7 mouse cellular contexts compared by ENCODE assay signal in the genomic region with DNA sequence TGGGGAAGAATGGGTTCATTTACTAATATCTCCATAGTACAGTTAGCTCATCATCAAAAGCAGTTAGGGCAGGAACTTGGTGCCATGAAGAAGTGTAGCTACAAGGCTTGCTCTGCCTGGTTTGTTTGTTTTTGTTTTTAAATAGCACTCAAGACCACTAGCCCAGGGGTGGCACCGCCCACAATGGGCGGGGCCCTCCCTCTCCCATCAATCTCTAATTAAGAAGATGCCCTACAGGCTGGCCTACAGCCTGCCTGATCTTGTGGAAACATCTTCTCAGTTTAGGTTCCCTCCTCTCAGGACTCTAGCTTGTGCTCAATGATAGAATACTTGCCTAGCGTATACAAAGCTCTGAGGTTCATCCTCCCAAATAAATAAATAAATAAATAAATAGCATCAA. TPM values are rescaled to one million over a fixed set of nuclear protein-coding genes. Genes with fewer than 3 reads are reported as not detected.
DNase-seq lines count a peak whose midpoint lies in the region; ATAC-seq and TF ChIP-seq lines count a peak whose summit lies in the region.

No protein-coding gene starts in this region.

- peak overlapping the region; percentile 33 for H3K4me3 ChIP-seq in C2C12 (ENCODE audit: insufficient read depth, poor library complexity, severe bottlenecking)
- H3K4me3 ChIP-seq in embryonic facial prominence, embryonic 10.5 days, result peak overlapping the region; percentile 86
- H3K4me3 ChIP-seq in intestine, embryonic 14.5 days (ENCODE audit: low read depth, low read length), result peak overlapping the region; percentile 77
- H3K4me3 ChIP-seq in midbrain, postnatal 0 days (ENCODE audit: low read depth, low read length), result peak overlapping the region; percentile 89

- no peak overlapping the region for H3ac ChIP-seq in C2C12 (ENCODE audit: control insufficient read depth, insufficient read length, low read depth)

- H3K27ac ChIP-seq in embryonic facial prominence, embryonic 10.5 days (replicated peaks), result peak overlapping the region; percentile 97
- peak overlapping the region; percentile 81 for H3K27ac ChIP-seq in intestine, embryonic 14.5 days (ENCODE audit: low read depth)
- no peak overlapping the region for H3K27ac ChIP-seq in midbrain, postnatal 0 days (ENCODE audit: low read depth, low read length)

- TF ChIP-seq CTCF in C2C12 (IDR thresholded peaks at IDR 0.05; ENCODE audit: control insufficient read depth, insufficient read depth, insufficient read length), result no peak
- TF ChIP-seq CTCF in midbrain, postnatal 0 days (IDR thresholded peaks at IDR 0.05), result no peak

- peaks cover 12% of the 10 kb centered on the region for H3K4me1 ChIP-seq in embryonic facial prominence, embryonic 10.5 days
- peaks cover 12% of the 10 kb centered on the region for H3K4me1 ChIP-seq in intestine, embryonic 14.5 days (replicated peaks; ENCODE audit: control insufficient read depth, insufficient read depth, low read length)
- H3K4me1 ChIP-seq in midbrain, postnatal 0 days (ENCODE audit: insufficient read depth, low read length), result no peaks in the 10 kb centered on the region

- H3K9me3 ChIP-seq in embryonic facial prominence, embryonic 10.5 days, result no peaks in the 10 kb centered on the region
- H3K9me3 ChIP-seq in intestine, embryonic 14.5 days (ENCODE audit: control insufficient read depth, low read length), result no peaks in the 10 kb centered on the region
- no peaks in the 10 kb centered on the region for H3K9me3 ChIP-seq in midbrain, postnatal 0 days (ENCODE audit: low read length)

- ATAC-seq in intestine, embryonic 14.5 days (replicated peaks; ENCODE audit: low FRiP score, low TSS enrichment, low read depth), result peak; percentile 38; the same call in 1 of the 2 replicates
- peak; percentile 31; the same call in 1 of the 2 replicates for ATAC-seq in midbrain, postnatal 0 days (ENCODE audit: low FRiP score)

- peak overlapping the region; percentile 59 for H3K4me2 ChIP-seq in intestine, embryonic 14.5 days (ENCODE audit: low read length)
- H3K4me2 ChIP-seq in midbrain, postnatal 0 days (ENCODE audit: low read depth, low read length, poor library complexity, severe bottlenecking), result peak overlapping the region; percentile 84

- H3K36me3 ChIP-seq in C2C12 (ENCODE audit: control insufficient read depth, insufficient read depth), result peaks cover 3% of the 10 kb centered on the region
- H3K36me3 ChIP-seq in embryonic facial prominence, embryonic 10.5 days (replicated peaks), result peaks cover 8% of the 10 kb centered on the region
- 0 out of 2 replicates have a peak, but pooled peaks cover 2% of the 10 kb centered on the region for H3K36me3 ChIP-seq in intestine, embryonic 14.5 days (ENCODE audit: control insufficient read depth, insufficient read depth, low read length)
- H3K36me3 ChIP-seq in midbrain, postnatal 0 days (ENCODE audit: insufficient read depth, low read length), result no peaks in the 10 kb centered on the region

- WGBS in embryonic facial prominence, embryonic 10.5 days, result 0% methylated on average over 3 of the region's 3 CpGs
- WGBS in intestine, embryonic 14.5 days, result 3% methylated on average over 3 of the region's 3 CpGs
- 3% methylated on average over 3 of the region's 3 CpGs for WGBS in midbrain, postnatal 0 days

- H3K79me3 ChIP-seq in C2C12 (ENCODE audit: low read depth), result peaks cover 53% of the 10 kb centered on the region

- H3K9ac ChIP-seq in intestine, embryonic 14.5 days (ENCODE audit: low read length), result peak overlapping the region; percentile 64
- H3K9ac ChIP-seq in midbrain, postnatal 0 days (replicated peaks; ENCODE audit: low read length, poor library complexity, severe bottlenecking), result no peak overlapping the region

- peaks cover 56% of the 10 kb centered on the region for H3K79me2 ChIP-seq in C2C12 (ENCODE audit: control insufficient read depth, insufficient read depth)

- H3K27me3 ChIP-seq in C2C12 (ENCODE audit: control insufficient read depth, insufficient read depth, insufficient read length), result no peaks in the 10 kb centered on the region
- H3K27me3 ChIP-seq in embryonic facial prominence, embryonic 10.5 days (replicated peaks; ENCODE audit: low read depth, poor library complexity, severe bottlenecking), result no peaks in the 10 kb centered on the region
- no peaks in the 10 kb centered on the region for H3K27me3 ChIP-seq in intestine, embryonic 14.5 days (replicated peaks; ENCODE audit: control insufficient read depth, insufficient read depth, low read length)
- H3K27me3 ChIP-seq in midbrain, postnatal 0 days (ENCODE audit: insufficient read depth, low read length), result no peaks in the 10 kb centered on the region

- peak; percentile 76 for DNase-seq in 416B (ENCODE audit: low read depth)
- peak; percentile 54 for DNase-seq in embryonic facial prominence, embryonic 10.5 days (ENCODE audit: low spot score)
- DNase-seq in intestine, embryonic 14.5 days (ENCODE audit: low spot score), result peak; percentile 59
- DNase-seq in midbrain, postnatal 0 days (ENCODE audit: low spot score), result peak; percentile 52
- DNase-seq in layer of hippocampus, adult 9-11 months, result no peak
- DNase-seq in layer of hippocampus, adult 18-20 months (ENCODE audit: low spot score in 2 of 2), result no peak

TF ChIP-seq in C2C12, 6 proteins besides CTCF, POLR2A, EP300 and RAD21:
- TF ChIP-seq MYOD1 (IDR thresholded peaks at IDR 0.05; ENCODE audit: control insufficient read depth, insufficient read length, low read depth) (no peak), CEBPB (IDR thresholded peaks at IDR 0.05; ENCODE audit: low read depth) (no peak), USF1 (IDR thresholded peaks at IDR 0.05; ENCODE audit: low read depth) (no peak), MAX (IDR thresholded peaks at IDR 0.05) (no peak), FOSL1 (IDR thresholded peaks at IDR 0.05; ENCODE audit: insufficient read depth, low read length, poor library complexity, severe bottlenecking) (no peak), MYOG (IDR thresholded peaks at IDR 0.05; ENCODE audit: control insufficient read depth, extremely low read depth, insufficient read length) (no peak)

RNA-seq across cellular contexts. Expression of a gene that starts 0.7 kb away (rescaled TPM):
- polyA plus RNA-seq in C2C12 (2012; fragmentation: generic; extraction: Trizol), result 21.3 TPM
- polyA plus RNA-seq in embryonic facial prominence, embryonic 10.5 days (2016; fragmentation: Nextera tagmentation; extraction: Ambion mirVana), result 48.6 and 51.9 TPM in 2 replicates
- 50.9 and 54.9 TPM in 2 replicates for polyA plus RNA-seq in intestine, embryonic 14.5 days (2014; fragmentation: Nextera tagmentation; extraction: Ambion mirVana)
- total RNA-seq in midbrain, postnatal 0 days (2014; rRNA removed), result 4.1 and 7.5 TPM in 2 replicates
- polyA plus RNA-seq in midbrain, postnatal 0 days (2015; fragmentation: Nextera tagmentation; extraction: Ambion mirVana), result 5.1 and 5.4 TPM in 2 replicates
- under 1 TPM; 0.20 to 0.32 TPM for total RNA-seq in layer of hippocampus, adult 18-20 months (2021)

RNA-seq across cellular contexts. Expression of a gene that starts 7.7 kb away (rescaled TPM):
- polyA plus RNA-seq in C2C12 (2012; fragmentation: generic; extraction: Trizol), result 22.9 TPM
- polyA plus RNA-seq in embryonic facial prominence, embryonic 10.5 days (2016; fragmentation: Nextera tagmentation; extraction: Ambion mirVana), result 41.7 and 44.5 TPM in 2 replicates
- polyA plus RNA-seq in intestine, embryonic 14.5 days (2014; fragmentation: Nextera tagmentation; extraction: Ambion mirVana), result 41.3 and 47.6 TPM in 2 replicates
- total RNA-seq in midbrain, postnatal 0 days (2014; rRNA removed), result 33.2 and 38.9 TPM in 2 replicates
- polyA plus RNA-seq in midbrain, postnatal 0 days (2015; fragmentation: Nextera tagmentation; extraction: Ambion mirVana), result 37.4 and 40.9 TPM in 2 replicates
- 10 to 100 TPM; 23.7 to 25.5 TPM for total RNA-seq in layer of hippocampus, adult 18-20 months (2021)

RNA-seq across cellular contexts. Expression of a gene that starts 18.6 kb away (rescaled TPM):
- 1.4 TPM for polyA plus RNA-seq in C2C12 (2012; fragmentation: generic; extraction: Trizol)
- 6.8 and 7.3 TPM in 2 replicates for polyA plus RNA-seq in embryonic facial prominence, embryonic 10.5 days (2016; fragmentation: Nextera tagmentation; extraction: Ambion mirVana)
- polyA plus RNA-seq in intestine, embryonic 14.5 days (2014; fragmentation: Nextera tagmentation; extraction: Ambion mirVana), result 4.4 and 5.6 TPM in 2 replicates
- total RNA-seq in midbrain, postnatal 0 days (2014; rRNA removed), result 4.1 and 4.4 TPM in 2 replicates
- polyA plus RNA-seq in midbrain, postnatal 0 days (2015; fragmentation: Nextera tagmentation; extraction: Ambion mirVana), result 5.1 and 6.8 TPM in 2 replicates
- 1 to 10 TPM; 2.5 to 3.0 TPM for total RNA-seq in layer of hippocampus, adult 18-20 months (2021)

RNA-seq across cellular contexts. Expression of a gene that starts 42.2 kb away (rescaled TPM):
- polyA plus RNA-seq in C2C12 (2012; fragmentation: generic; extraction: Trizol), result 0.04 TPM
- polyA plus RNA-seq in embryonic facial prominence, embryonic 10.5 days (2016; fragmentation: Nextera tagmentation; extraction: Ambion mirVana), result 9.8 and 10.5 TPM in 2 replicates
- 9.1 TPM in 2 replicates for polyA plus RNA-seq in intestine, embryonic 14.5 days (2014; fragmentation: Nextera tagmentation; extraction: Ambion mirVana)
- 3.0 and 5.4 TPM in 2 replicates for total RNA-seq in midbrain, postnatal 0 days (2014; rRNA removed)
- polyA plus RNA-seq in midbrain, postnatal 0 days (2015; fragmentation: Nextera tagmentation; extraction: Ambion mirVana), result 4.5 and 4.6 TPM in 2 replicates
- 1 to 10 TPM; 2.6 to 3.1 TPM for total RNA-seq in layer of hippocampus, adult 18-20 months (2021)

Comparison
In these comparisons a context has a peak if more than half of its experiments do, and no peak if none do; other contexts are left out.
1. DNase-seq: peak in 416B (single experiment), embryonic facial prominence, embryonic 10.5 days (single experiment), intestine, embryonic 14.5 days (single experiment) and midbrain, postnatal 0 days (single experiment); none in layer of hippocampus, adult 9-11 months (single experiment) and layer of hippocampus, adult 18-20 months (0 of 2).
2. H3K4me3 ChIP-seq: peak in every context shown above with its lines; median percentile 89 in midbrain, postnatal 0 days; 86 in embryonic facial prominence, embryonic 10.5 days; 77 in intestine, embryonic 14.5 days; 33 in C2C12.